Mouse (Mus musculus) lung, adult 2 months (tissue): ENCODE data around the gene Ambp. TPM values are rescaled to one million over a fixed set of nuclear protein-coding genes. Genes with fewer than 3 reads are reported as not detected.

Experiments
- DNase-seq: peaks from one replicate; pipeline ENCODE4 v3.0.0; 2022
- H3K4me1 ChIP-seq: fragments of 200-500 bp; 2 replicates; pipeline ENCODE4 v1.6.1; 2011; ENCODE audit warnings: low read length; ENCODE audit not compliant: control insufficient read depth, insufficient read depth
- H3K4me3 ChIP-seq: fragments of 200-500 bp; replicated peaks from 2 replicates; pipeline ENCODE3; 2011; ENCODE audit warnings: low read depth, mild to moderate bottlenecking, control low read depth, low read length; ENCODE audit errors: extremely low read depth
- CTCF ChIP-seq: fragments of 200-500 bp; IDR thresholded peaks from 2 replicates; pipeline ENCODE4 v1.5.1; 2011; ENCODE audit warnings: mild to moderate bottlenecking, low read length, control low read depth; ENCODE audit not compliant: insufficient read depth
- POLR2A ChIP-seq: fragments of 200-500 bp; IDR thresholded peaks from 2 replicates; pipeline ENCODE4 v1.6.1; 2011; ENCODE audit warnings: low read depth, mild to moderate bottlenecking, control low read depth, low read length, borderline replicate concordance; ENCODE audit errors: extremely low read depth
- WGBS: fragments of 180-500 bp; shearing (Covaris S2); methylation state at CpG from one replicate; pipeline ENCODE4 v1.1.7; 2018; 5-methylcytosine and 5-hydroxymethylcytosine counted together
- polyA plus RNA-seq: library from polyadenylated mRNA; depleted of rRNA; stranded (reverse); fragments of >200 nt; gene quantifications from 2 replicates; pipeline ENCODE4 v1.2.3, GENCODE M21; 2012; rRNA removed

Ambp gene
- polyA plus RNA-seq, 1 experiment = 1.4 TPM

- no peak for DNase-seq
- Histone ChIP-seq H3K4me1 (no peaks in the 10 kb centered on the region), H3K4me3 (no peak overlapping the region)
- TF ChIP-seq POLR2A = no peak
- no peak for TF ChIP-seq CTCF
- WGBS = 79% methylated on average over 8 of the region's 8 CpGs
Measured at GRCm38 (mm10) chr4:63124861-63125466, 29.6 kb downstream of the Ambp start.

GRCm38 (mm10) chr4:63118639-63119437 lies 35.8 kb downstream of the Ambp start:
- TF ChIP-seq POLR2A (no peak), CTCF (peak; percentile 96)
- DNase-seq = peak; percentile 70
- Histone ChIP-seq H3K4me1 (no peaks in the 10 kb centered on the region), H3K4me3 (no peak overlapping the region)
- WGBS = 92% methylated on average over 5 of the region's 5 CpGs

GRCm38 (mm10) chr4:63105651-63106050 lies 48.9 kb downstream of the Ambp start:
- no peak for DNase-seq
- Histone ChIP-seq H3K4me1 (no peaks in the 10 kb centered on the region), H3K4me3 (no peak overlapping the region)
- no peak for TF ChIP-seq CTCF
- 96% methylated on average over 8 of the region's 8 CpGs for WGBS

- DNase-seq = no peak
- no peak for TF ChIP-seq CTCF
- TF ChIP-seq POLR2A = no peak
- H3K4me3 ChIP-seq = no peak overlapping the region
- 93% methylated on average over 4 of the region's 4 CpGs for WGBS
- no peaks in the 10 kb centered on the region for H3K4me1 ChIP-seq
Measured at GRCm38 (mm10) chr4:63102025-63102424, 52.6 kb downstream of the Ambp start.

- TF ChIP-seq POLR2A = no peak
- TF ChIP-seq CTCF = no peak
- DNase-seq = no peak
- Histone ChIP-seq H3K4me1 (no peaks in the 10 kb centered on the region), H3K4me3 (no peak overlapping the region)
- 92% methylated on average over 11 of the region's 11 CpGs for WGBS
Measured at GRCm38 (mm10) chr4:63100478-63100877, 54.1 kb downstream of the Ambp start.

DNA sequence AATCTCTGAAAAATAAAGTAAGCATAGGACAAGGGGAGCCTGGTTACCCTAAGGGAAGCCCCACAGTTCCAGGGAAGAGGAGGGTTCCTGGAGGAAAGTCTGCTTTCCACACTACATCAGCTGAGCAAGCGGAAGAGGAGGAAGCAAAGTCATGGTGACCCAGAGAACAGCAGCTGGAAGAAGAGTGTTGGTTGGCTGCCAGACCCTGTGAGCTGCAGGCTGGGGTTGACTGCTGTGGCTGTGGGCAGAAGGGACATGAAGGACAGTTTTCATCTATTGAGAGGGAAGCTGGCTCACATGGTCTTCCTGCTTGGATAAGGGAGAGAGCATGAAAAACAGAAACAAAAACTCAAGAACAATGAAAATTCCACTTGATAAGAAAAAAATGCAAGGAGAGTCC lies 57.0 kb downstream of the Ambp start:
- no peak for TF ChIP-seq POLR2A
- no peak for TF ChIP-seq CTCF
- no peak for DNase-seq
- 58% methylated on average over 1 of the region's 1 CpGs for WGBS
- Histone ChIP-seq H3K4me1 (no peaks in the 10 kb centered on the region), H3K4me3 (no peak overlapping the region)

Other genes with a start within 250 kb of the Ambp start
- 1.5 and 1.6 TPM in 2 replicates for gene Zfp618, start 189.2 kb downstream of the Ambp start, polyA plus RNA-seq
- gene Kif12, start 17.3 kb upstream of the Ambp start, polyA plus RNA-seq = 0.11 TPM in 1 of 2 replicates, not detected in the other
- gene Col27a1, start 59.2 kb upstream of the Ambp start, polyA plus RNA-seq = 11.2 and 11.5 TPM in 2 replicates
- gene Orm1, start 189.8 kb upstream of the Ambp start, polyA plus RNA-seq = 3.9 and 4.7 TPM in 2 replicates
- gene Orm3, start 201.4 kb upstream of the Ambp start, polyA plus RNA-seq = 0.22 and 0.50 TPM in 2 replicates
- gene Orm2, start 207.7 kb upstream of the Ambp start, polyA plus RNA-seq = 0.45 and 0.49 TPM in 2 replicates
- gene Akna, start 248.6 kb upstream of the Ambp start, polyA plus RNA-seq = 22.2 and 22.7 TPM in 2 replicates